Mouse (Mus musculus) forebrain, embryonic 15.5 days (tissue): ENCODE measurements at regions not wholly inside any gene's neighbourhood (a gene's known extent, or its start where the extent isn't known, plus 50 kb on each side); places are given as distances from the start of the nearest gene placed in this dataset.

Source experiments
- ATAC-seq: fragments of 200-750 bp; cut with Nextera tagmentation; replicated peaks from 2 replicates; pipeline ENCODE4 v1.8.0; 2017; ENCODE audit warnings: mild to moderate bottlenecking, moderate TSS enrichment, moderate library complexity
- H3K27ac ChIP-seq: fragments of 300-500 bp; sonication (generic); replicated peaks from 2 replicates; pipeline ENCODE4 v1.5.1; 2015; ENCODE audit warnings: mild to moderate bottlenecking, inconsistent platforms
- H3K27me3 ChIP-seq: fragments of 300-500 bp; sonication (generic); 2 replicates; pipeline ENCODE4 v1.6.1; 2015; ENCODE audit warnings: inconsistent platforms
- H3K36me3 ChIP-seq: fragments of 300-500 bp; sonication (generic); 2 replicates; pipeline ENCODE4 v1.6.1; 2015; ENCODE audit warnings: mild to moderate bottlenecking, inconsistent platforms
- H3K4me1 ChIP-seq: fragments of 300-500 bp; sonication (generic); 2 replicates; pipeline ENCODE4 v1.6.1; 2015; ENCODE audit warnings: inconsistent platforms
- H3K4me2 ChIP-seq: fragments of 300-500 bp; sonication (generic); replicated peaks from 2 replicates; pipeline ENCODE4 v1.6.1; 2015; ENCODE audit warnings: mild to moderate bottlenecking, inconsistent platforms
- H3K4me3 ChIP-seq: fragments of 300-500 bp; sonication (generic); 2 replicates; pipeline ENCODE4 v1.5.1; 2015; ENCODE audit warnings: mild to moderate bottlenecking, inconsistent platforms
- H3K9ac ChIP-seq: fragments of 300-500 bp; sonication (generic); replicated peaks from 2 replicates; pipeline ENCODE4 v1.6.1; 2015; ENCODE audit warnings: mild to moderate bottlenecking, inconsistent platforms
- H3K9me3 ChIP-seq: fragments of 300-500 bp; sonication (generic); 2 replicates; pipeline ENCODE4 v1.6.1; 2016; ENCODE audit warnings: inconsistent platforms
- WGBS: fragments of 180-500 bp; shearing (Covaris S2); methylation state at CpG from one replicate; pipeline ENCODE4 v1.1.7; 2015; ENCODE audit warnings: mixed read lengths; 5-methylcytosine and 5-hydroxymethylcytosine counted together

DNA sequence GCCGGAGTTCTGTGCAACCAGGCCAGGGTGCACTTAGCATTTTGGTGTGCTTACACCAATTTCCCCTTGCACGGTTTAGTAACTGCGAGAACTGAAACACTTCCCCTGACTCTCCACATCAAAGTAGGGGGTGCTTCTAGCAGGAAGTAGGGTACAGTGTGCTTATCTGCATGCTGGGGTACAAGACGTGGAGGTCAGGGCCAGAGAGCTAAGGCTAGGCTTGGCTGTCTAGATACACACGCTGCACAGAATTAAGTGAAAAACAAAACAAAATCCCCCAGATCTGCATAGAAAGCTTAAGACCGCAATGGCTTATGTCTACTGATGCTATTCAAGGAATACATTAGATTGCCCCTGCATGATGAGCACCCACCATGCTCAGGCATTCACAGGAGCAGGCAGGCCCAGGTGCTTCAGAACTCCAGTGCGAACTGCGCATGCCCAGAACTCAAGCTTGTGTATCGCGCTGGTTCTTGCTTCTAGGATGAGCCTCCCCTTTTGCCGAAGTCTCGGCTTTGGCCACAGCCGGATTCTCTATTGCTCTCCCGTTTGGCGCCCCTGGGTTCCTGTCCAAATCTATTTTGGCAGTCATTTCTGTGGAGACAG is 78.9 kb upstream of the Slc38a2 start:
- Histone ChIP-seq H3K4me3 (no peak overlapping the region), H3K9ac (no peak overlapping the region), H3K4me2 (no peak overlapping the region), H3K9me3 (no peaks in the 10 kb centered on the region), H3K36me3 (no peaks in the 10 kb centered on the region), H3K27me3 (no peaks in the 10 kb centered on the region), H3K4me1 (no peaks in the 10 kb centered on the region), H3K27ac (no peak overlapping the region)
- 93% methylated on average over 15 of the region's 15 CpGs for WGBS
- no peak for ATAC-seq

DNA sequence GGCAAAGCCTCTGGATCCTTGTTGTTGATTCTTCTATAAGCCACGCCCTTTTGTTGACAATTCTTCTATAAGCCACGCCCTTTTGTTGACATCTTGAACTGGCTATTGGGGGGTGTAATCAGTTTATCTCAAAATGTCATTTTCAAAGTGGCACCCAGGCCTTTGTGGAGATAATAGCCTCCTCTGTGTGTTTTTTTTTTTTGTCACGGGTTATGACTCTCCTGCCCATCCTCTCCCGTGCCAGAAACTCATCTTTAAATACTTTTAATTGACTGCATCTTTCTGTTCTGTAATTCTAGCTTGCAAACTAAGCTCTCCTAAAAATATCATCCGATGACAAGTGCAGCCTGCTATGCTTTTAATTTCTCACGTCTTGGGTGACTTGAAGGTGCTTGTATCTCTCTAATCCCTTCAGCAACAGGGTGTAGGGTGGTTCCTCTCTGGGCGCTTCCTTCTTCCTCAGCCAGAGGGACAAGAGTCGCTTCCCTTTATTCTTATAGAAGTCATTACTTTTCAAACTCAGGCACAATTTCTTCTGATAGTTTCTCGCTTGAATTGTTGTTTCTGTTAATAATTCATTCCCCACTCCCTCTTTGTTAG is 77.0 kb upstream of the Slc38a2 start:
- 83% methylated on average over 9 of the region's 9 CpGs for WGBS
- no peak overlapping the region for H3K27ac ChIP-seq
- ATAC-seq: no peak
- no peaks in the 10 kb centered on the region for H3K27me3 ChIP-seq
- H3K4me2 ChIP-seq: no peak overlapping the region
- H3K9me3 ChIP-seq: no peaks in the 10 kb centered on the region
- H3K9ac ChIP-seq: no peak overlapping the region
- H3K4me1 ChIP-seq: no peaks in the 10 kb centered on the region
- no peak overlapping the region for H3K4me3 ChIP-seq
- no peaks in the 10 kb centered on the region for H3K36me3 ChIP-seq

GRCm38 (mm10) chr15:96775129-96775528 is 75.6 kb upstream of the Slc38a2 start:
- Histone ChIP-seq H3K9me3 (no peaks in the 10 kb centered on the region), H3K36me3 (no peaks in the 10 kb centered on the region), H3K4me2 (no peak overlapping the region), H3K4me1 (no peaks in the 10 kb centered on the region), H3K27ac (no peak overlapping the region), H3K27me3 (no peaks in the 10 kb centered on the region), H3K9ac (no peak overlapping the region), H3K4me3 (no peak overlapping the region)
- 89% methylated on average over 5 of the region's 5 CpGs for WGBS
- no peak for ATAC-seq

DNA sequence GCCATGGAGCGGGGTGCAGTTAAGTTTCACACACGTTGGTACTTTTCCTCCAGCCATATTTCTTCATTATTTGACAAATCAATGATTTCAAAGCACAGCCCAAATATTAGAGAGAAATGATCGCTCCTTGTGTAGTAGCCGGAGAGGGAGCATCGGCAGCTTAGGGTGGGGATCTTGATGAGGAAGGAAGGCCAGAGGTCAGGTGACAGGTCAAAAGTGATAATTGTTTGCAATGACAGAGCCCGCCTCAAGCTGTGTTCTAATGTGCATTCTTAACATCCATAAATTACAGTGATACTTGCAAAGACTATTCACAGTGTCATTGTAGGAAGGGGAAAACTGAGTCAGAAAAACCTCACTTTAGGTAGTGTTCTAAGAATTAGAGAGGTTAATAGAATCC is 75.1 kb upstream of the Slc38a2 start:
- H3K36me3 ChIP-seq: no peaks in the 10 kb centered on the region
- no peak for ATAC-seq
- H3K9me3 ChIP-seq: no peaks in the 10 kb centered on the region
- 85% methylated on average over 6 of the region's 6 CpGs for WGBS
- H3K4me1 ChIP-seq: no peaks in the 10 kb centered on the region
- H3K9ac ChIP-seq: no peak overlapping the region
- H3K4me3 ChIP-seq: no peak overlapping the region
- H3K27ac ChIP-seq: 0 out of 2 replicates have a peak overlapping the region, but pooled peaks have one; percentile 27
- no peak overlapping the region for H3K4me2 ChIP-seq
- no peaks in the 10 kb centered on the region for H3K27me3 ChIP-seq

- Histone ChIP-seq H3K9ac (no peak overlapping the region), H3K4me3 (no peak overlapping the region), H3K4me1 (no peaks in the 10 kb centered on the region), H3K9me3 (no peaks in the 10 kb centered on the region), H3K4me2 (no peak overlapping the region), H3K27me3 (no peaks in the 10 kb centered on the region), H3K27ac (no peak overlapping the region), H3K36me3 (no peaks in the 10 kb centered on the region)
- WGBS: 84% methylated on average over 1 of the region's 1 CpGs
- ATAC-seq: no peak
Observed at GRCm38 (mm10) chr15:96773656-96774055, 74.1 kb upstream of the Slc38a2 start.

- Histone ChIP-seq H3K27me3 (no peaks in the 10 kb centered on the region), H3K4me1 (no peaks in the 10 kb centered on the region), H3K4me2 (no peak overlapping the region), H3K9ac (no peak overlapping the region), H3K4me3 (no peak overlapping the region), H3K9me3 (no peaks in the 10 kb centered on the region), H3K36me3 (no peaks in the 10 kb centered on the region), H3K27ac (no peak overlapping the region)
- 86% methylated on average over 8 of the region's 8 CpGs for WGBS
- no peak for ATAC-seq
Observed at GRCm38 (mm10) chr15:96772701-96773100, 73.2 kb upstream of the Slc38a2 start.

DNA sequence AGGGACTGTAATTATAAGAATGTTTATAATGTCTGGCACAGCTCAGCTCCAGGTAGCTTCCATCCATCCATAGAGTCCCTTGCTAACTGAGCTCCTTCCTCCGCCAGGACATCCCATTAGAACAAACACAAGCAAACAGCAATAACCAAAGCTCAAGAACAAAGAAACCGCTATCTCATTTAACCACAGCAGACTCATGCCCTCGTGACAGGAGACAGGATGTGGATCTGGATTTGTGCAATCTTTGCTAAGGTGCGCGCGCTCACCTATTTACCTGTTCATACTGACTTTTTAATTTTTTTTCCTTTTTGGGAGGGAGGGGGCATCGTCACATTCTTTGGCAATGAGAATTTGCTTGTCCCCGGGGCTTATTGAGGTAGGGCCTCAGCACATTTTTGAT is 71.3 kb upstream of the Slc38a2 start:
- Histone ChIP-seq H3K36me3 (no peaks in the 10 kb centered on the region), H3K4me2 (no peak overlapping the region), H3K27me3 (no peaks in the 10 kb centered on the region), H3K9ac (no peak overlapping the region), H3K4me3 (no peak overlapping the region), H3K9me3 (no peaks in the 10 kb centered on the region), H3K4me1 (no peaks in the 10 kb centered on the region), H3K27ac (no peak overlapping the region)
- WGBS: 93% methylated on average over 8 of the region's 8 CpGs
- ATAC-seq: no peak

- 89% methylated on average over 7 of the region's 7 CpGs for WGBS
- H3K27me3 ChIP-seq: no peaks in the 10 kb centered on the region
- H3K4me2 ChIP-seq: no peak overlapping the region
- no peaks in the 10 kb centered on the region for H3K36me3 ChIP-seq
- H3K4me3 ChIP-seq: no peak overlapping the region
- H3K9me3 ChIP-seq: no peaks in the 10 kb centered on the region
- H3K9ac ChIP-seq: no peak overlapping the region
- H3K4me1 ChIP-seq: no peaks in the 10 kb centered on the region
- no peak for ATAC-seq
- no peak overlapping the region for H3K27ac ChIP-seq
Observed at GRCm38 (mm10) chr15:96770299-96770698, 70.8 kb upstream of the Slc38a2 start.

DNA sequence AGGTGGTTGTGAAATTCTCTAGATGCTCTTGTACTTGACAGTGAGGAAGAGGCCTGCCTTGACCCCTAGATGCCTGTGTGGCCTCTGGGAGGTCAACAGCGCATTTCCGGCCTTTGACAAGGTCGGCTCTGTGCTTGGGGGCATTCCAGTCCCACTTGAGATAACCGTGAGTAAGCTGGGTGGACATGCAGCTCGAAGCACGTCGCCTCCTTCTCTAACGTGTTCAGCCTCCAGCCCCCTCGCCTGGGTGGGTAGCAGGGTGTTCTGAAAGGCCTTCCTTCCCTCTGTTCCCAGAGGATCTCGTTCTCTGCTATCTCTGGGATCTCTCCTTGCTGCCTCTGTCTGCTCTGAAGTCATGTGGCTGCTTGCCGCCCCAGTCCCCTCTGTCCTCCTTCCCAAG is 70.2 kb upstream of the Slc38a2 start:
- Histone ChIP-seq H3K4me1 (no peaks in the 10 kb centered on the region), H3K27ac (no peak overlapping the region), H3K36me3 (no peaks in the 10 kb centered on the region), H3K4me2 (no peak overlapping the region), H3K4me3 (no peak overlapping the region), H3K27me3 (no peaks in the 10 kb centered on the region), H3K9me3 (no peaks in the 10 kb centered on the region), H3K9ac (no peak overlapping the region)
- no peak for ATAC-seq
- 88% methylated on average over 11 of the region's 11 CpGs for WGBS

- Histone ChIP-seq H3K4me3 (no peak overlapping the region), H3K4me1 (no peaks in the 10 kb centered on the region), H3K27me3 (no peaks in the 10 kb centered on the region), H3K4me2 (no peak overlapping the region), H3K36me3 (no peaks in the 10 kb centered on the region), H3K9me3 (no peaks in the 10 kb centered on the region), H3K9ac (no peak overlapping the region), H3K27ac (no peak overlapping the region)
- WGBS: 80% methylated on average over 19 of the region's 19 CpGs
- ATAC-seq: no peak
Observed at GRCm38 (mm10) chr15:96768301-96768993, 68.9 kb upstream of the Slc38a2 start.

- H3K9me3 ChIP-seq: no peaks in the 10 kb centered on the region
- no peaks in the 10 kb centered on the region for H3K27me3 ChIP-seq
- ATAC-seq: no peak
- H3K4me2 ChIP-seq: no peak overlapping the region
- no peak overlapping the region for H3K27ac ChIP-seq
- H3K36me3 ChIP-seq: no peaks in the 10 kb centered on the region
- H3K9ac ChIP-seq: no peak overlapping the region
- WGBS: 96% methylated on average over 5 of the region's 5 CpGs
- H3K4me1 ChIP-seq: no peaks in the 10 kb centered on the region
- no peak overlapping the region for H3K4me3 ChIP-seq
Observed at GRCm38 (mm10) chr15:96767188-96767587, 67.7 kb upstream of the Slc38a2 start.

DNA sequence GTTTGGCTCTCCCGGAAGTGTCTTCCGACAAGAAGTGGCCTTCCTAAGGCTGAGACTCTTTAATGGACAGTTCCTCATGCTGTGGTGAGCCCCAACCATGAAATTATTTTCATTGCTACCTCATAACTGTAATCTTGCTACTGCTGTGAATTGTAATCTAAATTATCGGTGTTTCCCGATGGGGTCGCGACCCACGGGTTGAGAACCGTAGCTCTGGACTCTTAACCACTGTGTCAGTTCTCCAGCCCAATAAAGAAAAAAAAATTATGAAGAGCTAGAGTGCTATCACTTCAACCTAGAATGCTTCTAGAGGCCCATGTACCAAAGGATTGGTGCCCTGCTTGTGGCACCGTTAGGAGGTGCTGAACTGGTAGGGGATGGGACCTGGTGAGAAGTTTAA is 66.7 kb upstream of the Slc38a2 start:
- no peaks in the 10 kb centered on the region for H3K36me3 ChIP-seq
- H3K9me3 ChIP-seq: no peaks in the 10 kb centered on the region
- H3K4me2 ChIP-seq: no peak overlapping the region
- H3K9ac ChIP-seq: no peak overlapping the region
- H3K4me3 ChIP-seq: no peak overlapping the region
- ATAC-seq: no peak
- no peaks in the 10 kb centered on the region for H3K27me3 ChIP-seq
- no peaks in the 10 kb centered on the region for H3K4me1 ChIP-seq
- WGBS: 96% methylated on average over 9 of the region's 9 CpGs
- no peak overlapping the region for H3K27ac ChIP-seq

DNA sequence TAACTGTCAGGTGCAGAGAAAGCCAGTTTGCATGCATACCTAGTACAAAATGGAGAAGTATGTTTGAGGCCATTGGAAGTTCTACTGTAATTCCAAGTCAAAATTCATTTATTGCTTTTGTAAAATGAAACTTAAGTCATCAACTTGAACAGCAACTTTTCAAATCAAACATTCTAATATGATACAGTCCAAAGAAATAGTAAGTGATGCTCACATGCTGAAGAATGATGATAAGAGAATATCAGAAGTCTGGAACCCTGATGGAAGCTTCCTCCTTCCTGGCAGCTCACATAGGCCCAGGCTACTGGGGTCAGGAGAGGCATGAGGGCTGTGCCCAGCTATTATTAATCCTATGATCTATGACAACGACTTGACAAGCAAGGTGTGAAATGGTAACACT is 64.1 kb upstream of the Slc38a2 start:
- no peaks in the 10 kb centered on the region for H3K9me3 ChIP-seq
- no peaks in the 10 kb centered on the region for H3K27me3 ChIP-seq
- no peak overlapping the region for H3K4me3 ChIP-seq
- H3K36me3 ChIP-seq: no peaks in the 10 kb centered on the region
- no peak overlapping the region for H3K4me2 ChIP-seq
- H3K4me1 ChIP-seq: no peaks in the 10 kb centered on the region
- no peak overlapping the region for H3K9ac ChIP-seq
- ATAC-seq: no peak
- no peak overlapping the region for H3K27ac ChIP-seq
- WGBS: 76% methylated on average over 1 of the region's 1 CpGs
